Mouse (Mus musculus) MEL (cell line): ENCODE data around the gene Gtf2h5.

Source experiments
- CTCF ChIP-seq, 3 experiments: IDR thresholded peaks in 2 of 3; conservative IDR thresholded peaks in 1 of 3; 2 replicates each; pipeline ENCODE4 v1.5.1; 2011 to 2012; ENCODE audit warnings: low read length in 3 of 3, low read depth in 2 of 3, mild to moderate bottlenecking in 2 of 3, improper control_type of control experiment in 1 of 3, inconsistent platforms in 1 of 3, mixed read lengths in 1 of 3, moderate library complexity in 1 of 3; ENCODE audit not compliant: control insufficient read depth in 1 of 3, insufficient read depth in 1 of 3, poor library complexity in 1 of 3, severe bottlenecking in 1 of 3
- E2F4 ChIP-seq: IDR thresholded peaks from 2 replicates; pipeline ENCODE4 v1.6.1; 2011; ENCODE audit warnings: low read depth, low read length, improper control_type of control experiment, borderline replicate concordance
- ELF1 ChIP-seq: IDR thresholded peaks from 2 replicates; pipeline ENCODE4 v1.6.1; 2014; ENCODE audit warnings: low read depth, mild to moderate bottlenecking, inconsistent platforms, low read length, improper control_type of control experiment, moderate library complexity
- EP300 ChIP-seq, 2 experiments: IDR thresholded peaks; 2 replicates each; pipeline ENCODE4 v1.6.1; 2011; ENCODE audit warnings: improper control_type of control experiment in 2 of 2, low read length in 2 of 2, low read depth in 1 of 2, mild to moderate bottlenecking in 1 of 2
- MAX ChIP-seq: IDR thresholded peaks from 2 replicates; pipeline ENCODE4 v1.6.1; 2011; ENCODE audit warnings: low read length, improper control_type of control experiment
- POLR2A ChIP-seq, 2 experiments: IDR thresholded peaks; 2 replicates each; pipeline ENCODE4 v1.6.1; 2011 to 2012; ENCODE audit warnings: low read length in 2 of 2, mild to moderate bottlenecking in 2 of 2, control low read depth in 1 of 2, improper control_type of control experiment in 1 of 2, low read depth in 1 of 2, moderate library complexity in 1 of 2; ENCODE audit not compliant: control insufficient read depth in 1 of 2, insufficient read depth in 1 of 2, poor library complexity in 1 of 2
- TAL1 ChIP-seq: IDR thresholded peaks from 2 replicates; pipeline ENCODE4 v1.6.1; 2012; ENCODE audit warnings: mild to moderate bottlenecking, inconsistent platforms, low read length, moderate library complexity, mixed read lengths
- TBP ChIP-seq: IDR thresholded peaks from 2 replicates; pipeline ENCODE4 v1.8.0; 2011; ENCODE audit warnings: low read depth, low read length, improper control_type of control experiment
- ZNF384 ChIP-seq: IDR thresholded peaks from 2 replicates; pipeline ENCODE4 v1.6.1; 2012; ENCODE audit warnings: low read depth, mild to moderate bottlenecking, inconsistent platforms, low read length, improper control_type of control experiment

GRCm38 (mm10) chr17:6083323-6083890, 3.8 kb downstream of the Gtf2h5 start:
- TF ChIP-seq EP300 (IDR thresholded peaks at IDR 0.05; ENCODE audit: low read depth in 1 of 2, low read length in 2 of 2) (no peak), TBP (no peak), CTCF (IDR thresholded peaks at IDR 0.05 in 2 of 3, conservative IDR thresholded peaks at IDR 0.05 in 1 of 3; ENCODE audit: control insufficient read depth in 1 of 3, insufficient read depth in 1 of 3, low read depth in 2 of 3, low read length in 3 of 3, poor library complexity in 1 of 3, severe bottlenecking in 1 of 3) (no peak), MAX (no peak), POLR2A (IDR thresholded peaks at IDR 0.05; ENCODE audit: control insufficient read depth in 1 of 2, insufficient read depth in 1 of 2, low read depth in 1 of 2, low read length in 2 of 2, poor library complexity in 1 of 2) (no peak), TAL1 (no peak), ZNF384 (no peak), E2F4 (no peak), ELF1 (no peak)
